Mouse (Mus musculus): ENCODE data around the gene Atpif1.
"Not testable (repeated sequence)": the region's sequence is repeated elsewhere in the genome, so short reads cannot be mapped to it uniquely, and the experiment has no call there.

Gene Atpif1

DNA sequence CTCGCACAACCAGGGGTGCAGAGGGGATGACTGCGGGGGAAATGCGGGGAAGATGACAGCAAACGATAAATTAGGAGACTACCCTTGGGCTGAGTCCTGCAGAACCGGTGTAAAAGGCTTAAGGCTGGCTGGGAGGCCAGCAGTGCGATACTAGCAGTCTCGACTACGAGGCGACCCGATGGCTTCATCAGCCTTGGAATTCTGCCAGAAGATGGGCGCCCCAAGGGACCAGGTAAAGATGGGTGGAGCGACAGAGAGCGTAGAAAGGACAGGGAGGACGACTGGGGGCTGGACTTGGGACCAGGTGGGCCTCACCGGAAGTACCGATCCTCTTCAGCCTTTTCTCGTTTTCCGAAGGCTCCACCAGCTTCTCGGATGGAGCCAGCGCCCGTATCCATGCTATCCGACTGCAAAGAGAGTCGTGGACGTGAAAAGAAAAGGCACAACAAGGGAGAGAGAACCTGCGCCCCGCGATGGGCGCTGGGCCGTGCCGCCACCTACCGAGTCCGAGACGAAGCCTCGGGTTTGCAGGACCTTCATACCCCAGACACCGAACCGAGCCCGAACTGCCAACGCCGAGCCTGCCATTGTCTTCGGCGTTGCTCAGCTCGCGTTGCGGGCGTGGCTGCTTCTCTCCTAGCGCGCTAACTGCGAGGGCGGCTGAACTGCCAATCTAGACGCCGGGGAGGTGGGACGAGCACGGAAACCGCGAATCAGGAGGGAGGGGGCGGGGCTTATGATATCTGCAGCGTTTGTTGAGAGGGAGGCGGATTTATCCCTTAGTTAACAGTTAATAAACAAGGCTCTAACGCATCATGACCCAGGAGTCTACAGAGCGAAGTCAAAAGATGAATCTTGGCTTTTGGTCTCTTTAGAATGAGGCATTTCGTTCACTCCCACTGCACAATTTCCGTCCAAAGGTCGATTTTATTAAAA lies at the start of gene Atpif1:
Gene Atpif1, minus strand, starts transcription at position 679 of the 936 bp plus-strand sequence.
- DNase-seq (ENCODE audit: extremely low read depth, low read depth), result peak; percentile 90

- no peak for DNase-seq (ENCODE audit: extremely low read depth, low read depth)
Measured at GRCm38 (mm10) chr4:132574809-132575347, 41.4 kb upstream of the Atpif1 start.

- DNase-seq (ENCODE audit: extremely low read depth, low read depth), result no peak
Measured at GRCm38 (mm10) chr4:132573327-132573726, 39.9 kb upstream of the Atpif1 start.

GRCm38 (mm10) chr4:132571190-132571589 lies 37.7 kb upstream of the Atpif1 start:
- no peak for DNase-seq (ENCODE audit: extremely low read depth, low read depth)

- no peak for DNase-seq (ENCODE audit: extremely low read depth, low read depth)
Measured at GRCm38 (mm10) chr4:132569115-132569514, 35.7 kb upstream of the Atpif1 start.

DNA sequence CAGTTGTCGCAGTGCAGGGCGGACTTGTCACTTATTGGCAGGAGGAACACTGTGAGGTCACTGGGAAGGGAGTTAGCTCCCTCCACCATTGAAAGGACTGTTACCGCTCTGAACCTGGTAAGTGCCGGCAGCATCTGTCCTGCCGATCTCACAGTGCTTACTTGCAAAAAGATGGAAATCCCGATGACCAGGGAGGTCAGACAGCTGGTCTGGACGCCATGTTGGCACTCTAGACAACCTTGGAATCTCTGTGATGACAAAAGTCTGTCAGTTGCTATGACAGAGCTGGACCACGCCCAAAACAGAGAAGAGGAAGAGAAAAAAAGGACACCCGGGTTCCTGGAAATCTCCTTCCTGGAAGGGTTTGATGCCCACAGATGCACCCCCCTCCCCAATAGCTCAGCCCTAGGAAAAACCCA lies 33.9 kb upstream of the Atpif1 start:
- peak; percentile 78 for DNase-seq (ENCODE audit: extremely low read depth, low read depth)

GRCm38 (mm10) chr4:132565089-132565747 lies 31.8 kb upstream of the Atpif1 start:
- DNase-seq (ENCODE audit: extremely low read depth, low read depth), result no peak

GRCm38 (mm10) chr4:132563965-132564364 lies 30.5 kb upstream of the Atpif1 start, which contains the start of gene Ptafr:
TSS of gene Ptafr (plus strand) at chr4:132564067.
- no peak for DNase-seq (ENCODE audit: extremely low read depth, low read depth)

GRCm38 (mm10) chr4:132563261-132563660 lies 29.8 kb upstream of the Atpif1 start:
- DNase-seq (ENCODE audit: extremely low read depth, low read depth), result no peak

- DNase-seq (ENCODE audit: extremely low read depth, low read depth), result not testable (repeated sequence)
Measured at GRCm38 (mm10) chr4:132555550-132555949, 22.1 kb upstream of the Atpif1 start.

DNA sequence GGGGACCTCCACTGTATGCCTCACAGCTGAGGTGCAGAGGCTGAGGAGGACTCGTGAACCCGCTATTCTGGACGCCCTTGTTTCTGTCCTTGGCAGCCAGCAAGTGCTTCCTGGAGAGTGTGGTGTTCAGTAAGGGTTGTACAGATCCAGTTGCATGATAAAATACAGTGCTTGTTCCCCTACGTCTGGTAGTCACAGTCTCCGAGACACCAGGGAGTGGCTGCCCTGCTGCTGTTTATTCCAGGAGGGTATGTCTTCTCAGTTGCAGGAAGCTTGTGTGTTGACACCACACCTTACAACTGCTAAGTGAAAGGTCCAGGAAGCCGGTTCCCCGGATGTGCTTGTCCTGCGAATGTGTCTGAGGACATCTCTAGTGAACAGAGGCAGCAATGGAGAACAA lies 21.2 kb upstream of the Atpif1 start:
- DNase-seq (ENCODE audit: extremely low read depth, low read depth), result no peak

- no peak for DNase-seq (ENCODE audit: extremely low read depth, low read depth)
Measured at GRCm38 (mm10) chr4:132554221-132554620, 20.8 kb upstream of the Atpif1 start.

DNA sequence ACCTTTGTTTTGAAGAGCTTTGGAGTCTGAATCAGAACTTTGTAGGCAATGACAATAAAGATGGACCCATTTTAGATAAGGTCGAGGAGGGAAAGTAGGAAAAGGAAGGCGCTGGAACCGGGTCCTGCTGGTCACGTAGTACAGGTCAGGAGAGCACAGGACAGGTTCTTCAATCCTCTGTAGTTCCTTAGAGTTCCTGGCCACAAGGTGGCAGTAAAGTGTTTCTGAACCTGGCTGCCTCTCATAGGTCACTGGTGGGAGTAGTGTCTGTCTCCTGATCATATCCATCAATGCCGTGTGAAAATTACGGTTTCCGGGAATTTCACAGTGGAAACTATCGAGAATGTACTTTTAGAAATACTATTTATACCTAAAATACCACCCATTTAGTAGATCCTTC lies 12.4 kb upstream of the Atpif1 start:
- DNase-seq (ENCODE audit: extremely low read depth, low read depth), result no peak

DNA sequence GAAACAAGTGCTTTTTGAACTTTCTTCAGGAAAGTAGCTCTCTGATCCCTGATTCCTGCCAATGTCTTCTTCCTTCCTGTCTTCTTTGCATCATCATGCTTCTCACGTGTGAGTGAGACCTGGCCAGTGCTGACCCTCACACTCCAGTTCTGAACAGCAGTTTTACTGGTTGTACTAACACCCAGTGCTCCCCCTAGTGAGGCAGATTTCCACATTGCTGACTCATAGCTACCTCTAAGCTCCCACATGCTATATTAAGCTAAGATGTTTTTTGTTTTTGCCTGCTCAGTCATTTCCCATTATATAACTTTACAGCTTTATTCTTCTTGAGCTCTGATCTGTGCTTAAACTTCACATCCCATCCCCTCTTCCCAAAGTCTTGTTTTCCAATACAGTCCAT lies 9.3 kb upstream of the Atpif1 start:
- DNase-seq (ENCODE audit: extremely low read depth, low read depth), result no peak

GRCm38 (mm10) chr4:132541413-132541812 lies 8.0 kb upstream of the Atpif1 start:
- no peak for DNase-seq (ENCODE audit: extremely low read depth, low read depth)

DNA sequence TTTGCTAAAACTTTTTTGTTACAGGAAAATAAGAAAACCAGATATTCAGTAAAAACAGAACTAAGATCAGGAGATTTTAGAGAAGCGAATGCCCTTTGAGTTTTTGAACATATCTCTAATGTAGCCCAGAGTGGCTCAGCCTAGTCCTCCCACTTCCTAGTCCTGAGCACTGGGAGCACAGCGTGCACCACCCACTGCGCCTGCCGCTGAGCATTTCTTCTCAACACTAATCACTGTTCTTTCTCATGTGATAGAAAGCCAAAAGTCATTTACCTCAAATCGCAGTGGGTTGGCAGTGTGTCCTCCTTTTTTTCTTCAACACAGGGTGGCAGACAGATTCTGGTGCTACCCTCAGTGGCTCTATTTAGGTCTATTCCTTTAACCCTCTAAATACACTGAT lies 6.0 kb upstream of the Atpif1 start:
- no peak for DNase-seq (ENCODE audit: extremely low read depth, low read depth)

DNA sequence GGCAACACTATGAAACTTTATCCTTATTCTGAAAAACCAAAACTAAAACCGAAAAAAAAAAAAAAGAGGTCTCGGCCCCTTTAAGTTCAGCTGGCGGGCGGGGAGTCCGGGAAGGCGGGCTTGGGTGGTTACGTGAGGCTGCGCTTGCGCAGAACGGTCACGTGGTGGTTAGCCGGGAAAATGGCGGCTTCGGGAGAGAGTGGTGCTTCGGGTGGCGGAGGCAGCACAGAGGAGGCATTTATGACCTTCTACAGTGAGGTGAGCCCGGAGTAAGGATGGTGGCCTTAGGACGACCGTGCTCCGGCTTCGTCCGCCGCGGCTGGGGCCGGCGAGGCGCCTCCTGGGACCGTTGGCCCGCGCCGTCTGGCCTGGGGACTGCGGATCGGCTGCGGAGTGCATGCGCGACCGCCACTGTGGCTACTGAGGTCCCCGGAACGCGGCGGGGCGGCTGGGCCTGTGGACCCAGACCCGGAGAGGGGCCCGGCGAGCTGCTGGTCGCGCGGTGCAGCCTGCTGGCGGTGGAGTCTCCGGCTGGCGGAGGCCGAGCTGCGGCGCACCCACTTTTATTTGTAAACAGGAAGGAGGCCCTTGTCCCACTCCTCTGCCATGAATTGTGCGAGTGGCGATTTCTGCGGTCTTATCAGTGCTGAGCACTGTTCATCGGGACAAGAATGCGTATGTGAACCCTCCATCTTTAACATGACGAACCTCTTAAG lies 2.1 kb upstream of the Atpif1 start, which contains the start of gene Dnajc8:
Gene Dnajc8, plus strand, starts transcription at position 145 of the 716 bp plus-strand sequence.
- peak; percentile 78 for DNase-seq (ENCODE audit: extremely low read depth, low read depth)

DNA sequence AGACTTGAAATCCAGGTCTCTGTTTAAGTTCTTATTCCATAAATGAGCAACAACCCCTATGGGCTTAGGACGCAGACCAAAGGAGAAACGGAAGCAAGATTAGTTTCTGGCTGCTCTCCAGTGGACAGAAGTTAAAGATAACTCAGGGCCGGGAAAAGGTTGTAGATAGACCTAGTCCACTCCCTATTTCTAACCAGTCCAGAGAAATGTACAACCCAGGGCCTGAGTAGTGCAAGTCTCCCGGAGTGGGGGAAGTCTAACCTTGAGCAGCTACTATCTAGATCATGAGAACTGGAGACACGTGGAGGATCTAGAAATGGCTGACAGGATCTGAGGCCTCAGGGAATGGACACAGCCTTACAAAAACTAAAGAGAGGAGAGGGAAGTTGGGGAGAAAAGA lies 963 bp downstream of the Atpif1 start:
- DNase-seq (ENCODE audit: extremely low read depth, low read depth), result peak; percentile 85

- peak; percentile 81 for DNase-seq (ENCODE audit: extremely low read depth, low read depth)
Measured at GRCm38 (mm10) chr4:132530033-132530804, 3.2 kb downstream of the Atpif1 start.

DNA sequence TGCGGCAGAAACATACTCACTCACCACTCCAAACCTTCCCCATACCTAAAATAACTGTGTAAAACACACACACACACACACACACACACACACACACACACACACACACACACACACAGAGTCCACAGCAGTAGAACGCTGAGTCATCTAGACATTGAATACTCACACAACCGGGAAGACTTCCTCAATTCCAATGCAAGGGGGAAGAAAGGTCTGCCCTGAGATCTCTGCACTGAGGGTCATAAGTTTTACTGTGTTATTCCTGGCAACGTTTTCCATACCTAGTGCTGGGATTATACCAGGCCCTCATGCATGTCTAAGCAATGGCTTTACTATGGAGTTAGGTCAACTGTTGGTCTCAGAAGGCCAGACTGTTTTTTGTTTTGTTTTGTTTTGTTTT lies 4.1 kb downstream of the Atpif1 start:
- peak; percentile 76 for DNase-seq (ENCODE audit: extremely low read depth, low read depth)

Data from MEL-GATA-1-ER (cell line).